Mouse (Mus musculus) hindbrain, embryonic 15.5 days (tissue): ENCODE results near the gene Spata31d1d. TPM values are rescaled to one million over a fixed set of nuclear protein-coding genes. Genes with fewer than 3 reads are reported as not detected.
"Not testable (repeated sequence)": the region's sequence is repeated elsewhere in the genome, so short reads cannot be mapped to it uniquely, and the experiment has no call there.

Experiments used
- ATAC-seq: fragments of 200-750 bp; cut with Nextera tagmentation; 2 replicates; pipeline ENCODE4 v1.8.0; 2017; ENCODE audit warnings: low read depth, moderate number of reproducible peaks, moderate TSS enrichment; ENCODE audit not compliant: low FRiP score
- H3K27ac ChIP-seq: fragments of 300-500 bp; sonication (generic); replicated peaks from 2 replicates; pipeline ENCODE4 v1.5.1; 2015; ENCODE audit warnings: mild to moderate bottlenecking, inconsistent platforms
- H3K27me3 ChIP-seq: fragments of 300-500 bp; sonication (generic); 2 replicates; pipeline ENCODE4 v1.6.1; 2015; ENCODE audit warnings: control low read depth, inconsistent platforms
- H3K36me3 ChIP-seq: fragments of 300-500 bp; sonication (generic); 2 replicates; pipeline ENCODE4 v1.6.1; 2015; ENCODE audit warnings: control low read depth, inconsistent platforms
- H3K4me1 ChIP-seq: fragments of 300-500 bp; sonication (generic); replicated peaks from 2 replicates; pipeline ENCODE4 v1.6.1; 2015; ENCODE audit warnings: control low read depth, inconsistent platforms
- H3K4me2 ChIP-seq: fragments of 300-500 bp; sonication (generic); 2 replicates; pipeline ENCODE4 v1.6.1; 2015; ENCODE audit warnings: moderate library complexity, mild to moderate bottlenecking, inconsistent platforms
- H3K4me3 ChIP-seq: fragments of 300-500 bp; sonication (generic); 2 replicates; pipeline ENCODE4 v1.5.1; 2015; ENCODE audit warnings: mild to moderate bottlenecking, inconsistent platforms
- H3K9ac ChIP-seq: fragments of 300-500 bp; sonication (generic); 2 replicates; pipeline ENCODE4 v1.6.1; 2015; ENCODE audit warnings: inconsistent platforms
- H3K9me3 ChIP-seq: fragments of 300-500 bp; sonication (generic); 2 replicates; pipeline ENCODE4 v1.6.1; 2016; ENCODE audit warnings: control low read depth, inconsistent platforms
- WGBS: fragments of 180-500 bp; shearing (Covaris S2); methylation state at CpG from one replicate; pipeline ENCODE4 v1.1.7; 2015; 5-methylcytosine and 5-hydroxymethylcytosine counted together
- polyA plus RNA-seq: library from polyadenylated mRNA; unstranded; fragments of >200 nt; fragmentation: Nextera tagmentation; extraction: Ambion mirVana; gene quantifications from 2 replicates; pipeline ENCODE4 v1.2.1, GENCODE M21; 2015

The Spata31d1d gene
- polyA plus RNA-seq, 1 experiment from 2014 or later, result not detected

- Histone ChIP-seq H3K4me3 (no peak overlapping the region), H3K36me3 (peaks cover 56% of the 10 kb centered on the region), H3K9ac (no peak overlapping the region), H3K27me3 (no peaks in the 10 kb centered on the region), H3K27ac (no peak overlapping the region), H3K4me2 (no peak overlapping the region), H3K4me1 (no peaks in the 10 kb centered on the region), H3K9me3 (no peaks in the 10 kb centered on the region)
- no peak for ATAC-seq
- 91% methylated on average over 7 of the region's 7 CpGs for WGBS
Measured at GRCm38 (mm10) chr13:59756906-59757305, 25.4 kb upstream of the Spata31d1d start.

GRCm38 (mm10) chr13:59750310-59750709 lies 18.8 kb upstream of the Spata31d1d start:
- no peak overlapping the region for H3K4me2 ChIP-seq
- no peaks in the 10 kb centered on the region for H3K27me3 ChIP-seq
- H3K4me1 ChIP-seq, result no peaks in the 10 kb centered on the region
- H3K36me3 ChIP-seq, result peaks cover 13% of the 10 kb centered on the region
- no peak overlapping the region for H3K9ac ChIP-seq
- H3K4me3 ChIP-seq, result no peak overlapping the region
- ATAC-seq, result no peak
- no peak overlapping the region for H3K27ac ChIP-seq
- WGBS, result 88% methylated on average over 12 of the region's 12 CpGs
- no peaks in the 10 kb centered on the region for H3K9me3 ChIP-seq

GRCm38 (mm10) chr13:59746711-59747110 lies 15.2 kb upstream of the Spata31d1d start, which contains the start of gene 1700014D04Rik:
1700014D04Rik (minus strand) TSS chr13:59746752.
- no peak for ATAC-seq
- Histone ChIP-seq H3K9ac (no peak within 1 kb of the TSS), H3K4me1 (no peaks in the 10 kb centered on the region), H3K4me2 (no peak within 1 kb of the TSS), H3K4me3 (no peak within 1 kb of the TSS), H3K27me3 (no peaks in the 10 kb centered on the region), H3K9me3 (no peaks in the 10 kb centered on the region), H3K36me3 (no peaks in the 10 kb centered on the region), H3K27ac (no peak within 1 kb of the TSS)
- WGBS, result 84% methylated on average over 9 of the region's 9 CpGs

GRCm38 (mm10) chr13:59746164-59746563 lies 14.6 kb upstream of the Spata31d1d start:
- Histone ChIP-seq H3K36me3 (no peaks in the 10 kb centered on the region), H3K27me3 (no peaks in the 10 kb centered on the region), H3K4me1 (no peaks in the 10 kb centered on the region), H3K27ac (no peak overlapping the region), H3K9me3 (no peaks in the 10 kb centered on the region), H3K4me3 (no peak overlapping the region), H3K4me2 (no peak overlapping the region), H3K9ac (no peak overlapping the region)
- WGBS, result 73% methylated on average over 6 of the region's 6 CpGs
- no peak for ATAC-seq

- H3K36me3 ChIP-seq, result no peaks in the 10 kb centered on the region
- WGBS, result 87% methylated on average over 6 of the region's 6 CpGs
- no peak for ATAC-seq
- H3K4me2 ChIP-seq, result no peak overlapping the region
- H3K27me3 ChIP-seq, result no peaks in the 10 kb centered on the region
- H3K27ac ChIP-seq, result no peak overlapping the region
- H3K4me3 ChIP-seq, result no peak overlapping the region
- H3K9me3 ChIP-seq, result no peaks in the 10 kb centered on the region
- no peaks in the 10 kb centered on the region for H3K4me1 ChIP-seq
- H3K9ac ChIP-seq, result no peak overlapping the region
Measured at GRCm38 (mm10) chr13:59745462-59745861, 13.9 kb upstream of the Spata31d1d start.

- 85% methylated on average over 10 of the region's 10 CpGs for WGBS
- Histone ChIP-seq H3K4me3 (no peak overlapping the region), H3K4me1 (no peaks in the 10 kb centered on the region), H3K27ac (no peak overlapping the region), H3K4me2 (no peak overlapping the region), H3K9ac (no peak overlapping the region), H3K9me3 (no peaks in the 10 kb centered on the region), H3K36me3 (no peaks in the 10 kb centered on the region), H3K27me3 (no peaks in the 10 kb centered on the region)
- ATAC-seq, result no peak
Measured at GRCm38 (mm10) chr13:59741697-59742096, 10.1 kb upstream of the Spata31d1d start.

GRCm38 (mm10) chr13:59741096-59741495 lies 9.5 kb upstream of the Spata31d1d start:
- WGBS, result 82% methylated on average over 11 of the region's 11 CpGs

GRCm38 (mm10) chr13:59739397-59739796 lies 7.8 kb upstream of the Spata31d1d start:
- Histone ChIP-seq H3K27me3 (no peaks in the 10 kb centered on the region), H3K36me3 (no peaks in the 10 kb centered on the region), H3K9me3 (no peaks in the 10 kb centered on the region), H3K27ac (no peak overlapping the region), H3K4me3 (no peak overlapping the region), H3K9ac (no peak overlapping the region), H3K4me1 (no peaks in the 10 kb centered on the region), H3K4me2 (no peak overlapping the region)
- 92% methylated on average over 4 of the region's 4 CpGs for WGBS
- ATAC-seq, result no peak

More at GRCm38 (mm10) chr13:59741096-59741495, 9.5 kb upstream of the Spata31d1d start:
- Histone ChIP-seq H3K9me3 (no peaks in the 10 kb centered on the region), H3K9ac (no peak overlapping the region), H3K27me3 (no peaks in the 10 kb centered on the region), H3K4me1 (no peaks in the 10 kb centered on the region), H3K27ac (no peak overlapping the region), H3K4me3 (no peak overlapping the region), H3K36me3 (no peaks in the 10 kb centered on the region), H3K4me2 (no peak overlapping the region)
- ATAC-seq, result no peak

GRCm38 (mm10) chr13:59738455-59738854 lies 6.9 kb upstream of the Spata31d1d start:
- H3K27me3 ChIP-seq, result no peaks in the 10 kb centered on the region
- no peaks in the 10 kb centered on the region for H3K4me1 ChIP-seq
- no peak for ATAC-seq
- no peak overlapping the region for H3K27ac ChIP-seq
- no peak overlapping the region for H3K9ac ChIP-seq
- H3K4me2 ChIP-seq, result no peak overlapping the region
- 87% methylated on average over 2 of the region's 2 CpGs for WGBS
- H3K9me3 ChIP-seq, result no peaks in the 10 kb centered on the region
- H3K36me3 ChIP-seq, result no peaks in the 10 kb centered on the region
- no peak overlapping the region for H3K4me3 ChIP-seq

- Histone ChIP-seq H3K4me3 (no peak overlapping the region), H3K4me1 (no peaks in the 10 kb centered on the region), H3K4me2 (no peak overlapping the region), H3K27me3 (no peaks in the 10 kb centered on the region), H3K9ac (no peak overlapping the region), H3K27ac (no peak overlapping the region), H3K36me3 (no peaks in the 10 kb centered on the region), H3K9me3 (no peaks in the 10 kb centered on the region)
- WGBS, result 29% methylated on average over 3 of the region's 3 CpGs
- ATAC-seq, result peak; percentile 65; the same call in 1 of the 2 replicates
Measured at GRCm38 (mm10) chr13:59735190-59735589, 3.6 kb upstream of the Spata31d1d start.

GRCm38 (mm10) chr13:59734347-59734746 lies 2.8 kb upstream of the Spata31d1d start:
- H3K27ac ChIP-seq, H3K9me3 ChIP-seq, ATAC-seq, H3K9ac ChIP-seq, H3K4me3 ChIP-seq, H3K27me3 ChIP-seq, H3K4me1 ChIP-seq, H3K36me3 ChIP-seq, H3K4me2 ChIP-seq: not testable (repeated sequence)
- WGBS, result 35% methylated on average over 6 of the region's 6 CpGs

GRCm38 (mm10) chr13:59733936-59734335 lies 2.4 kb upstream of the Spata31d1d start:
- Histone ChIP-seq H3K36me3 (no peaks in the 10 kb centered on the region), H3K27ac (no peak overlapping the region), H3K9me3 (no peaks in the 10 kb centered on the region), H3K9ac (no peak overlapping the region), H3K27me3 (no peaks in the 10 kb centered on the region), H3K4me3 (no peak overlapping the region), H3K4me2 (no peak overlapping the region), H3K4me1 (no peaks in the 10 kb centered on the region)
- WGBS, result 76% methylated on average over 4 of the region's 4 CpGs
- no peak for ATAC-seq

- H3K9ac ChIP-seq, result no peak overlapping the region
- no peaks in the 10 kb centered on the region for H3K27me3 ChIP-seq
- H3K4me3 ChIP-seq, result no peak overlapping the region
- H3K4me1 ChIP-seq, result peaks cover 7% of the 10 kb centered on the region
- ATAC-seq, result peak; percentile 85
- WGBS, result 30% methylated on average over 7 of the region's 7 CpGs
- no peak overlapping the region for H3K4me2 ChIP-seq
- no peaks in the 10 kb centered on the region for H3K36me3 ChIP-seq
- no peaks in the 10 kb centered on the region for H3K9me3 ChIP-seq
- H3K27ac ChIP-seq, result no peak overlapping the region
Measured at GRCm38 (mm10) chr13:59728378-59729093, 3.0 kb downstream of the Spata31d1d start.
